Mouse (Mus musculus) kidney, postnatal 36 days (tissue): Measurements from ENCODE around the gene Cyp2d10.
"Not testable (repeated sequence)": the region's sequence is repeated elsewhere in the genome, so short reads cannot be mapped to it uniquely, and the experiment has no call there.

Experiments
- DNase-seq, 2 experiments: peaks; one replicate each; pipeline ENCODE4 v3.0.0; 2021 to 2022; ENCODE audit warnings: mixed read lengths in 2 of 2

Cyp2d10 gene

GRCm38 (mm10) chr15:82406981-82407380 lies at the start of gene Cyp2d10:
TSS of gene Cyp2d10 (minus strand) at chr15:82407195.
- DNase-seq = no peak

- not testable (repeated sequence) for DNase-seq
These were observed 49.2 kb upstream of the Cyp2d10 start for GRCm38 (mm10) chr15:82456086-82456790.

GRCm38 (mm10) chr15:82453501-82453900 lies 46.5 kb upstream of the Cyp2d10 start:
- DNase-seq = not testable (repeated sequence)

DNA sequence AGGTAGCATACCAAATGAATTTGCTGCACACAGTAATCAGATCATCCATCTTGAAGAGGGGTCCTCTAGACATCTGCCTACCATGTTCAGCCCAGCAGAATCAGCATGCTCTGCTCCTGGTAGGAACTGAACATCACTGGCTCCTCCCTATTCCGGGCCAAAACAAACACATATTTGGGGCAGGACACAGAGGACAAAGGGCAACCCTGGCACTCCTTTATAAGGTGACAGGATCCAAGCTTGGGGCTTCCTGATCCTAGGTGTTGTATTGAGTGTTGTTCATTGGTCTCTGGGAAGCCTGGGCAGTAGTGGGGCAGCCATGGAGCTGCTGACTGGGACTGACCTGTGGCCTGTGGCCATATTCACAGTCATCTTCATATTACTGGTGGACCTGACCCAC lies 45.1 kb upstream of the Cyp2d10 start:
- DNase-seq = peak; percentile 32 to 34

DNA sequence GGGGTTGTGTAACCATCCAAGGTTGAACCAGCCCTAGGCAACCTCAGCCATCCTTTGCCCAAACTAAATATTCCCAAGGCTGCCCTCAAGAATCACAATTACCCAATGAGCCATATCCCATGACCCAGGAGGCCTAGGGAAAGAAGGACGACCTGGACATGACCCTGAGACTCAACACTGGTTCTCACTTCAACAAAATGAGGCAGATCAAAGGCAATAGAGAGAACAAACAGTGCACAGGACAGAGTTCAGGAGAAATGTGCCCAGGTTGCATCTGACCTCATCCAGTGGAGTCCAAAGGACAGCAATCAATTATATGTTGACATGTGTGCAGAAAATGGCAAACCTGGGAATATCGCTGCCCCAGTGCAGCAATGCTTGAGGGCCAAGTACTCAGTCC lies 43.0 kb upstream of the Cyp2d10 start:
- peak; percentile 30 to 39 for DNase-seq

GRCm38 (mm10) chr15:82445196-82445595 lies 38.2 kb upstream of the Cyp2d10 start:
- DNase-seq = no peak

DNA sequence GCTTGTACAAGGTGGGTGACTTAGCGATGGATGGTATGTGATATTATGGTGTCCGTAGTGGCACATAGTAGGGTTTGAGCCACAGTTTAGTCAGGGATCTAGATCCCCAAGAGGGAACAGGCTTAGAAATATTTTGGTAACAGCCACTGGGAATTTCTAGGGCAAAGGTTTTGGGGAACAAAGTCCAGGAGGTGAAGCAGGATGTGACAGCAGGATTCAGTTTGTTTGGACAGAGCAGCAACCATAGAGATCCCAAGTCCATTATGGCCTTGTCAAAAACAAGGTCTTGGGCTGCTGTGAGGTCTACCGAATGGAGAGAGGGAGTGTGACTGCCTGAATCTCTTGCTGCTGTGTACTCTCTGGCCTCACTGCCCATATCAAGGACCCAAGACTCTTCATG lies 36.7 kb upstream of the Cyp2d10 start:
- DNase-seq = peak; percentile 11 to 41

DNA sequence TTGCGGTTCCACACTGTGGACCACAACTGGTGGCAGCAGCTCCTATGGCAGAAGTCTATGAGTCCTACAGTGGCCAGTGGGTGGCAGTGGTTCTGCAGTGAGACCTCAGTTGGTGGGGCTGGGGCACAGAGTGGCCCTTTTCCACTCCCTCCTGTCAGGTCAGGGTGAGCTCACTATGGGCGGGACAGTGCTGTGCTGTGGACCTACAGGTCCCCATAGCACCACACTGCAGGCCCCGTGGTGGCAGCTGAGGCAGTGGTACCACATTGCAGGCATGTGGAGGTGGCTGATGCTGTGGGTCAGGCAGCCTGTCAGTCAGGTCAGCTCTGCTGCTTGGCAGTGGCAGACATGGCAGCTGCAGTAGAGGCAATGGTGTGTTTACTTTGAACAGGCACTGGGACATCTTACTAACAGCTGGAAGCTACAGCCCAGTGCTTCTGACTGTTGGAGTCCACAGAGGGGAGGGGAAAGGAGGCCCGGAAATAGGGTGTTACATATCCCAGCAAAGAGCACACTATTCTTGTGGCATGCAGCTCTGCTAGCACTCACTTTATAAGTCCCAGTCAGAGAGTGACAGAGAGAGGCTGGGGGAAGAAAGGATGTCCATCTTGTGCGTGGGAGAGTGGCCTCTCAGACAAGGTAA lies 31.1 kb upstream of the Cyp2d10 start:
- peak; percentile 39 to 65 for DNase-seq

DNA sequence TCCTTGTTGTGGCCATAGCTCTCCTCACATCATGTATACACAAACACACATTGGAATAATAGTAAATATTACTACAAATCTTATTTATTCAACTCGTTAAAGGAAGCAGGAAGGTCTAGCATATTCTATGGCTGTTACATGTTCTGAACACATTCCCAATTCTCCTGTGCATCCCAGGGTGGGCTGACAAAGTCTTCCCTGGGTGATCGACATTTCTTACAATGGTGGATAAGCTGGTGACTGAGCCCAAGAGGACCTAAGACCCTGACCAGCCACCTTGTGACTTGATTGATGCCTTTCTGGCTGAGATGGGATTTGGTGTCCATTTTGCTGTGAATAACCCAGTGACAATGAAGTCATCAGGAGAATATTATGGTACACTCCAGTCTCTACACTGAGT lies 28.6 kb upstream of the Cyp2d10 start:
- no peak for DNase-seq

DNA sequence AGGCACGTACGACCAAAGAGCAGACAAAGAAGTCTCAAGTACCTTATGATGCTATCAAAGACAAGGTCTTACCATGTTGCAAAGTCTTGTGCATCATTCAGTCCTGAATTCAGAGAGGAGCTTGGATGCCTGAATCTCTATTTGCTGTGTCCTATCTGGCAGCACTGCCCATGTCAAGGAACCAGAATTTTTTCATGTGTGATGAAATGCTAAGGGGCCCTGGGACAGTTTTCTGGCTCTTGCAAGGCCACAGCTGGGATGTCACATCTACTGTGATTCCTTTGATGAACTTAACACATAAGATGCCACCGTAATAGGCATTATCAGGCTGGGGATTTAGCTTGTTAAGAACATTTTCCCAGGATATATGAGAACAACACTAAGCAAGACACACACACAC lies 28.0 kb upstream of the Cyp2d10 start:
- no peak for DNase-seq

- no peak for DNase-seq
These were observed 27.5 kb upstream of the Cyp2d10 start for GRCm38 (mm10) chr15:82434541-82434940.

GRCm38 (mm10) chr15:82433621-82434020 lies 26.6 kb upstream of the Cyp2d10 start:
- no peak for DNase-seq

DNA sequence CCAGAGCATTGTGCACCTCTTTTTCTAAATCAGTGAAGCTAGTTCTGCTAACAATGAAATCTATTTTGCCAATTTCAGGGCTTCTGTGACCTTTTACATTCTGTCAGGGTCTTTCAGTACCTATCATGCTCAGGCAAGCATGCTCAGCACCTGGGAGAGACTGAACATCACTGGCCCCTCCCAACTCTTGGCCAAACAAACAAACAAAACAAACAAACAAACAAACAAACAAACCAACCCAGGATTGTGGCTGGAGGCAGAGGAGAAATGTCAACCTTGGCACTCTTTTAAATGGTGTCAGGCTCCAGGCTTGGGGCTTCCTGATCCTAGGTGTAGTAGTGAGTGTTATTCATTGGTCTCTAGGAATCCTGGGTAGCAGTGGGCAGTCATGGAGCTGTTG lies 26.1 kb upstream of the Cyp2d10 start, which contains the start of gene Cyp2d9:
Gene Cyp2d9, plus strand, starts transcription at position 301 of the 400 bp plus-strand sequence.
- DNase-seq = no peak

- DNase-seq = no peak
These were observed 16.5 kb upstream of the Cyp2d10 start for GRCm38 (mm10) chr15:82423471-82423870.

GRCm38 (mm10) chr15:82422935-82423334 lies 15.9 kb upstream of the Cyp2d10 start:
- no peak for DNase-seq

DNA sequence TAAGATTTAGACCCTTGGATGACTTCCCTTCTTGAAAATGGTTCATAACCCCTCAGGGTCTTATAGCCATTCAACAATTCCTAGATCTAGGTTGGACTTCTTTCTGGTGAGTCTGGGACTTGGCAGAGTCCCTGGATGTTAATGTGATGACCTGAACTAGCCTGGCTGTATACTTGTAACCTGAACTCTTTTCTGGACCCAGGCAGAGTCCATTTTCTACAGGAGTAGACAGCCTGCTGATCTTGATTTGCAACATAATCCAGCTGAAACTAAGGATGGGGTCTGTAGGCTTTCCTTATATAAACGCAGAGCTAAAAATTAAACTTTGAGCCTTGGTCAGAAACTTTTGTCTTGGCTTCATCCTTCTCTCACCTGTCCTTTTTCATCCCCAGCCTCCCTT lies 11.6 kb upstream of the Cyp2d10 start:
- peak in 1 of 2 experiments; percentile 19 for DNase-seq

DNA sequence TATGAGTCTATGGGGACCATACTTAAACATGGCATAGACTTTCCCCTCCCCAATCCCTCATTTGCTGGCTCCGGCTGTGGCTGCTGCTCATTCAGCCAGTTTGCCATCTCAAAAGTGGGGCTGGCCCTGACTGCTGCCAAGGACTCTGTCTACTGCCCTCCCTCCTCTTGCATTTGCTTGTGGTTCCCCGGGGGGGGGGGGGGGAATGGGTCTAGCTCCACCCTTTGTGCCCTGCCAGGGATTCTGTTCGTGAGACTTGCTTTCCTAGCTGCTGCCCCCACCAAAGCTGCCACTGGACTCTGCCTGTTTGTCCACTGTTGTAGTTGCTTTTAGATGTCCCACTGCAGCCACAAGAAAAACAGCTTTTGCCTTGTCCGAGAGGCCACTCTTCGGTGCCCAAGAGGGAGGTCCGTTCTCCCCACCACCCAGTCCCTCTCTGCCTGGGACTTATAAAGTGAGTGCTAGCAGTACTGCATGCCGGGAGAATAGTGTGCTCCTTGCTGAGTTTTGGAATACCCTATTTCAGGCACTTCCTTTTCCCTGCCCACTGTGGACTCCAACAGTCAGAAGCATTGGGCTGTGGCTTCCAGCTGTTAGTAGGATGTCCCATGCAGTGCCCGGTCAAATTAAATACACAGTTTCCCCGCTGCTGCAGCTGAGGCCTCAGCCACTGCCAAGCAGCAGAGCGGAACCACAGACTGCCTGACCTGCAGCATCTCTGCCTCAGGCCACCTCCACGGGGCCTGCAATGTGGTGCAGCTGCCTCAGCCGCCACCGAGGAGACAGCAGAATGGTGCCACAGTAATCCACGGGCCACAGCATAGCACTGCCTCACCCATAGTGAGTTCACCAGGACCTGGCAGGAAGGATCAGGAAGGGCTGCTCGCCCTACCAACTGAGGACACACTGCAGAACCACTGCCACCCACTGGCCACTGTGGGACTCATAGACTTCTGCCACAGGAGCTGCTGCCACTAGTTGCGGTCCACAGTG lies 10.1 kb upstream of the Cyp2d10 start:
- DNase-seq = peak; percentile 93 to 94

DNA sequence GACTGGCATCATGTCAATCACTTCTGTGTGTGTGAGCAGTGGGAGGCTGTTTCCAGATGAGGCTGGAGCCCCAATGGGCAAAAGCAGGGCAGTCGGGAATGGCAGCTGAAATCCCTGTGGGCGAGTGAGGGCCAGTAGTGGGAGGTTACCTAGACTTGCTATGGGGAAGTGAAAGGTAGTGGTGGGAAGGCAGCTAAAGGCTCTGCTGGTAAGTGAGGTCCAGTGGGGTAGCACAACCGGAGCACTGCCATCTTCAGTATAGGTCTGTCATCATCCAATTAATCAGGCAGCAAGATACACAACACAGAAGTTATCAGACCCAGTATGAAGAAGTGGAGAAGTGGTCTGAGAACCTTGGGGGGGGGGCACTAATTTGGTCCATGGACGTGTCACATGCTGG lies 541 bp upstream of the Cyp2d10 start:
- DNase-seq = no peak

DNA sequence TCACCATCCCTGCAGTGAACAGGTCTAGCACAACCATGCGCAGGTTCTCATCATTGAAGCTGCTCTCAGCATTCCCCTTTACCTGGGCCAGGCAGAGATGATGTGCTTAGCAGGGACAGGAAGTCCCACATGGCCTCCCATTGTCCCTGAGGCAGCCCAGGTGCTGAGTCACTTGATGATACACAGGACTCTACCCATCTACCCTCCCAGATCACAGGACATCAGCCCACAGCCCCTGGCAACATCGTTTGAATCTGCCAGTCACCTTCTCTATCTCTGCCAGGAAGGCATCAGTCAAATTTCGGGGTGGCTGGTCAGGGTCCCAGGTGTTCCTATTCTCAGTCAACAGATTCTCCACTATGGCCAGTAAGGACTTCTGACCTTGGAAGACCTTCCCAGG lies 2.8 kb downstream of the Cyp2d10 start:
- DNase-seq = no peak

- DNase-seq = no peak
These were observed 3.4 kb downstream of the Cyp2d10 start for GRCm38 (mm10) chr15:82403606-82404005.

GRCm38 (mm10) chr15:82402741-82403140 lies 4.3 kb downstream of the Cyp2d10 start:
- DNase-seq = no peak

GRCm38 (mm10) chr15:82402106-82402505 lies 4.9 kb downstream of the Cyp2d10 start:
- no peak for DNase-seq

DNA sequence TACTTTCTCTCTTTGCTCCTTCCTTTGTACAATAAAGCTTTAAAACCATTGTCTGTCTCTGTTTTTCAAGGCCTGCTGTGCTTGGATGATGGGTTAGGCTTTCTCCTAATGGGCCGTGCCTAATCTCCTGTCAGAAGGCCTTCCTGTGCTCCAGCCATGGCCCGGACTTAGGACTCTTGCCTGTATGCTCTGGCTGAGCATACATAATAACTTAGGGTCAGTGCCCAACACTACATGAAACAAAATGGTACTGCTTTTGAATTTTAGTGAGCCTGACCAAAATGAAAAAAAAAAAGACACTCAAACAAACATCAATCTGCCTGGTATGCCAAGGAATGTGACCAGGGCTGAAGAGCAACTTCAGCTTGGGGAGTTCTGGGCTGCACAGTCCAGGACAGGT lies 5.5 kb downstream of the Cyp2d10 start:
- no peak for DNase-seq
